Mouse (Mus musculus) bone marrow macrophage, adult 2 months (primary cell): ENCODE measurements around the gene Rpl24.

ENCODE experiments used
- CTCF ChIP-seq: IDR thresholded peaks from 2 replicates; pipeline ENCODE4 v1.5.1; 2012; ENCODE audit warnings: low read depth, mild to moderate bottlenecking, low read length, moderate library complexity
- POLR2A ChIP-seq: IDR thresholded peaks from 2 replicates; pipeline ENCODE4 v1.6.1; 2012; ENCODE audit warnings: mild to moderate bottlenecking, low read depth, low read length, borderline replicate concordance

GRCm38 (mm10) chr16:56014076-56014475, 48.0 kb downstream of the Rpl24 start:
- TF ChIP-seq CTCF, result no peak
- no peak for TF ChIP-seq POLR2A
